Mouse (Mus musculus): ENCODE measurements around the gene Ap1s3.

The Ap1s3 gene

DNA sequence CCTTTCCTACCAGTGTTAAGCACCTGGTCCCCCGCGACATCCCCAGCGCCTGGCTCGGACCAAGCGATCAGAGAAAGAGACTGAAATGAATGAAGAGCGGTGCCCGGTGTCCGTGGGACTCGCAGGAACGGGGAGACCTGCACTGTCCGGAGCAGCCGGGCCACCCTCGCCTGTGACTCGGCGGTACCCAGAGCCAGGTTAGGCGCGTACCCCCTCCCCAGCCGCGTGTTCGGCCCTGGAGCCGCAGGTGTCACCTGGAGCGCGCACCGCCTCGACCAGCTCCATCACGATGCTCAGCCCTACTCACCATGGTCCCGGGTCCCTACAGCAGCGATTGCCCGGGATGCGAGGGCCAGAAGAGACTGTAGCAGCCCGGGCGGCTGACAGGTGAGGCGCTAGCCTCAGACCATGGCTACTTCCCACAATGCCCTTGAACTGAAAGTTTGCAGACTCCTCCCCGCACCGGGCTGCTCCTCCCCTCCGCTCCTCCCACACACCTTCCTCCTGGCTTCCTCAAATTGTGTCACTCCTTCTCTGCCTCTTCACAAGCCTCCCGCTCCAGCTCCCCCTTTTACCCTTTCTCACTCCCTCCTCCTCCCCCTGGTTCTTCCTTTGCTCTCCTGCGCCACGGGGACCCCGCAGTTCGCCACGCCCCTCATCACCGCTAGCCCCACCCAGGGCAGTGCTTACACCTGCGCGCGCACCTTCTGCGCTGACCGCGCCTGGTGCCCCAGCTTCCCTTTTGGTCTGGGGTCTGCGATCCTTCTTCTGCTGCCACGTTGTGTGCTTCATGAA is at the start of gene Ap1s3:
Gene Ap1s3, minus strand, starts transcription at position 430 of the 795 bp plus-strand sequence.
- Histone ChIP-seq H3K36me3 (ENCODE audit: insufficient read depth, low read length) (no peaks in the 10 kb centered on the region), H3K4me3 (replicated peaks; ENCODE audit: low read length) (peak within 1 kb of the TSS; percentile 80), H3K4me1 (replicated peaks; ENCODE audit: low read depth, low read length) (no peaks in the 10 kb centered on the region; the same call in 1 of the 2 replicates), H3K27me3 (ENCODE audit: insufficient read depth, low read length) (peaks cover 17% of the 10 kb centered on the region), H3K9me3 (ENCODE audit: low read length) (peaks cover 54% of the 10 kb centered on the region)
- TF ChIP-seq POU5F1 (IDR thresholded peaks at IDR 0.05; ENCODE audit: borderline replicate concordance, low read length) = no peak
- no peak for TF ChIP-seq NANOG (IDR thresholded peaks at IDR 0.05; ENCODE audit: borderline replicate concordance, low read length)
- TF ChIP-seq CTCF (conservative IDR thresholded peaks at IDR 0.05; ENCODE audit: low read length) = no peak

DNA sequence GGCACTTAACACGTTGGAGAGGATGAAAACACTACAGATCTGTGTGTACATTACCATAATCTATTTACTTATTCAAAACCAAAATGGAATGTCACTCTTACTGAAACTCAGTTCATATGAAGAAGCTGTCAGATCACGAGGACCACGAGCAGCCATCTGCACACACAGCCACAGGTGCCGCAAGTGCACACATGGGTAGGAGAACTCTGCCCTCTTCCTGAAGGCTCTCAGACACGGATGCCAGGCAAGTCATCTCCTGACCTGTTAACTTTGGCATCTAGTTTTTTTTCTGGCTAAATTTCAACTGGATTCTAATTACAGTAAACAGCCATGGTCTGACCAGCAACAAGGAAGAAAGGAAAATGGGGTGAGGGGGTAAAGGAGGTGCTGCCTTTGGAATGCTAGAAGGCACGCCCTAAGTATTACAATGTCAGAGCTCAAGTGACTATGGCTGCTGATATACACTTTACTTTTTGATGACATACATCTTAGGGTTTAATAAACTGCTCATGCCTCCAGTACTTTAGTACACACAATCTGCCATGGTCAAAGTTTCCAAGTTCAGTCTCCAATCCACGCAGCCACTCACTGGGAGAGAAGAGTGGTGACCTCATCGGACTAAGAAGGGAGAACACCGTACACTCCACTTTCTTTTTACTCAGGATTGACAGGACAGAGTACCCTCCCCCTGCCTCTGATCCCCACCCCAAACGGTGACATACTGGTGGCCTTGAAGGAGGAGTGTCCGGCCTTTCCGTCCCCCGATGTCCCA is 42.6 kb upstream of the Ap1s3 start:
- no peaks in the 10 kb centered on the region for H3K27me3 ChIP-seq (ENCODE audit: insufficient read depth, low read length)
- TF ChIP-seq NANOG (IDR thresholded peaks at IDR 0.05; ENCODE audit: borderline replicate concordance, low read length) (no peak), POU5F1 (IDR thresholded peaks at IDR 0.05; ENCODE audit: borderline replicate concordance, low read length) (no peak), CTCF (conservative IDR thresholded peaks at IDR 0.05; ENCODE audit: low read length) (no peak)
- no peaks in the 10 kb centered on the region for H3K4me1 ChIP-seq (replicated peaks; ENCODE audit: low read depth, low read length)
- H3K4me3 ChIP-seq (replicated peaks; ENCODE audit: low read length) = no peak overlapping the region
- H3K9me3 ChIP-seq (ENCODE audit: low read length) = no peaks in the 10 kb centered on the region
- H3K36me3 ChIP-seq (ENCODE audit: insufficient read depth, low read length) = peaks cover 49% of the 10 kb centered on the region

DNA sequence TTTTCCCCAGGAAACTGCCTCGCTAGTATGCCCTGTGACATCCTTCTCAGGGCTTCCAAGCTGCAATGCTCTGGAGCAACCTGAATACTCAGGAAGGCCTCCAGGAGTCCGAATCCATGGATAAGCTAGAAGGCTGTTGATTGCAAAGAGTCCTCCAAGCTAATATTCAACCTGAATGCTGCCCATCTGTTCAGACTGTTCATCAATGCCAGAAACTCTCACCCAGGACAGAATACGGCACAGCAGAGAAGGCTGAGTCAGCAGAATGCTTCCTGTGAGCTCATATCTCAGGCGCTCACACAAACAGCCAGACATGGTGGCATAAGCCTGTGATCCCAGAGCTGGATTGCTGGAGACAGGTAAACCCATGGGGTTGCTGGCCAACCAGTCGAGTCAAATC is 41.3 kb upstream of the Ap1s3 start:
- no peaks in the 10 kb centered on the region for H3K4me1 ChIP-seq (replicated peaks; ENCODE audit: low read depth, low read length)
- H3K27me3 ChIP-seq (ENCODE audit: insufficient read depth, low read length) = no peaks in the 10 kb centered on the region
- no peak overlapping the region for H3K4me3 ChIP-seq (replicated peaks; ENCODE audit: low read length)
- peaks cover 54% of the 10 kb centered on the region for H3K36me3 ChIP-seq (ENCODE audit: insufficient read depth, low read length)
- no peak for TF ChIP-seq CTCF (conservative IDR thresholded peaks at IDR 0.05; ENCODE audit: low read length)
- TF ChIP-seq NANOG (IDR thresholded peaks at IDR 0.05; ENCODE audit: borderline replicate concordance, low read length) = no peak
- no peaks in the 10 kb centered on the region for H3K9me3 ChIP-seq (ENCODE audit: low read length)

DNA sequence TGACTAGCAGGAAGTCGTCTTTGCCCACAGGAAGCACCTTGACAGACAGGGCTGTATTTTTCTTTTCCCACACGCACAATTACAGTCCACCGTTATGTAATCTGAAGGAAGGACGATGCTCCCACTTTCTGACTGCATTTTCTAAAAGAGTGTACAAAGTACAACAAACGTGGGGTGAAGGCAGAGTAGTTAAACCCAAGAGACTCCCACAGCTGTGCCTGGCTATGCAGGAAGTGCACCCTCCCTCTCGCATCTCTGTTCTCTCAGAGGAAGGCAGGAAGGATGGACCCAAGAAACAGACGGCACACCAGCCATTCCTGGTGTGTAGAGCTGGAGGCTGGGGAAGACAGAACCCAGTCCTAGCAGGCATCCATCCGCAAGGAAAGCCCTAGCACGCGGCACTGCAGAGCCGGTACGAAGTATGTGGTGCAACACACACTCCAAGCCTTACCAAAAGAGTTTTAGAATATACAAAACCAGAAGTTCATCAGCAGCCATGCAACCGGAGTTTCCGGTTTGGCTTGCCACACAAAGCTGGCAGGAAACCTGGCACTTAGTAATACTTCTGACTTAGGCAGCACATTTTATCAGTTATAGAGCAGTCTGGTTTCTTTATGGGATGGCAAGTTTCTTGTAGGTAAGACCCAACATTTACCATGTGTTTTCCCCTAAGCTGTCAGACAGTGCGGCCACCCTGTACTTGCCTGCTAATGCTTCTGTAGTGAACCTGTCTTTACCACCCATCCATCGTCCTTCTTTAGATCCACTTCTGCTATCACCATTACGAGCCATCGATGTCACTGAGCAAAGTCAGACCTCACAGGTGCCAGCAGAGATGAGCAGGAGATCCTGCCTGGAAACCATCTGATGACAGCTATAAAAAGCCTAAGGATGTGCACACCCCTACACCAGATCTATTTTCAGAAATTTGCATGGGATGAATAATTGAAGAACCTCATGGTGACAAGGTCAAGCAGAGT is 39.7 kb upstream of the Ap1s3 start:
- TF ChIP-seq CTCF (conservative IDR thresholded peaks at IDR 0.05; ENCODE audit: low read length) = no peak
- TF ChIP-seq POU5F1 (IDR thresholded peaks at IDR 0.05; ENCODE audit: borderline replicate concordance, low read length) = no peak
- no peak for TF ChIP-seq NANOG (IDR thresholded peaks at IDR 0.05; ENCODE audit: borderline replicate concordance, low read length)
- Histone ChIP-seq H3K36me3 (ENCODE audit: insufficient read depth, low read length) (peaks cover 66% of the 10 kb centered on the region), H3K4me3 (replicated peaks; ENCODE audit: low read length) (no peak overlapping the region), H3K4me1 (replicated peaks; ENCODE audit: low read depth, low read length) (no peaks in the 10 kb centered on the region), H3K9me3 (ENCODE audit: low read length) (no peaks in the 10 kb centered on the region), H3K27me3 (ENCODE audit: insufficient read depth, low read length) (no peaks in the 10 kb centered on the region)

DNA sequence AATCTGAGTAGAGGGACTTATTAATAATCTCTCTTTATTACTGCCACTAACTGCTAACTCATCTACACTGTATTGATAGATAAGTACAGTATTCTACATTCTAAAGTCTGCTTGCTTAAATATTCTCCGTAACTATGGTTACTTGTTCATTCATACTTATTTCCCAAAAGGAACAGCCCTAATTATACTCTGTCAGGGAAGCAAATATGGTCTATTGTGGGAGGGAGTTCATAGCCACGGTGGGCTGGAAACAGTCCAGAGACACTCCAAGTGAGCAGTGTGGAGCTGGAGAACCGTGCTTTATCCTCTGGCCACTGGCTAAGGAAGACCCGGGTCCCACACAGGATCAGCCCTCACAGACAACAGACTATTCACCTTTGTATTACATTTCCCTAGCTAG is 38.9 kb upstream of the Ap1s3 start:
- Histone ChIP-seq H3K4me3 (replicated peaks; ENCODE audit: low read length) (no peak overlapping the region), H3K4me1 (replicated peaks; ENCODE audit: low read depth, low read length) (no peaks in the 10 kb centered on the region), H3K27me3 (ENCODE audit: insufficient read depth, low read length) (no peaks in the 10 kb centered on the region), H3K36me3 (ENCODE audit: insufficient read depth, low read length) (peaks cover 73% of the 10 kb centered on the region), H3K9me3 (ENCODE audit: low read length) (no peaks in the 10 kb centered on the region)
- TF ChIP-seq CTCF (conservative IDR thresholded peaks at IDR 0.05; ENCODE audit: low read length) (no peak), NANOG (IDR thresholded peaks at IDR 0.05; ENCODE audit: borderline replicate concordance, low read length) (no peak), POU5F1 (IDR thresholded peaks at IDR 0.05; ENCODE audit: borderline replicate concordance, low read length) (no peak)

DNA sequence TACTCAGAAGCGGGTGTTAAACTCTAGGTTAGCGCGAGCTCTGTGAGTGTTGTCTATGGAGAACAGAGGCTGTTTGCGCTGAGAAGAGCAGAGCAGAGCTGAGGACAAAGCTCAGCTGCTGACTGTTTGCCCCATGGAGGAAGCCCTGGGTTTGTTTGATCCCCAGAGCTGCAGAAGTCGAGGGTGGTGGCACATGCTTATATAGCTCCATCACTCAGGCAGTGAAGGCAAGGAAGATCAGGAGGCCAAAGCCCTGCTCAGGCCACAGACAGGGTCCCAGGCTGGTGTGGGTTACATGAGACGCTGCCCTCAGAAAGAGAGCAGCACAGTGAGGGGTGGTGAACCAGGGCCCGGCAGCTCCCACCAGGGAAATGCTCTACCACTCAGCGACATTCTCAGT is 38.4 kb upstream of the Ap1s3 start:
- H3K27me3 ChIP-seq (ENCODE audit: insufficient read depth, low read length) = no peaks in the 10 kb centered on the region
- H3K36me3 ChIP-seq (ENCODE audit: insufficient read depth, low read length) = peaks cover 76% of the 10 kb centered on the region
- TF ChIP-seq CTCF (conservative IDR thresholded peaks at IDR 0.05; ENCODE audit: low read length) (no peak), POU5F1 (IDR thresholded peaks at IDR 0.05; ENCODE audit: borderline replicate concordance, low read length) (no peak), NANOG (IDR thresholded peaks at IDR 0.05; ENCODE audit: borderline replicate concordance, low read length) (no peak)
- H3K4me1 ChIP-seq (replicated peaks; ENCODE audit: low read depth, low read length) = no peaks in the 10 kb centered on the region
- no peak overlapping the region for H3K4me3 ChIP-seq (replicated peaks; ENCODE audit: low read length)
- no peaks in the 10 kb centered on the region for H3K9me3 ChIP-seq (ENCODE audit: low read length)

DNA sequence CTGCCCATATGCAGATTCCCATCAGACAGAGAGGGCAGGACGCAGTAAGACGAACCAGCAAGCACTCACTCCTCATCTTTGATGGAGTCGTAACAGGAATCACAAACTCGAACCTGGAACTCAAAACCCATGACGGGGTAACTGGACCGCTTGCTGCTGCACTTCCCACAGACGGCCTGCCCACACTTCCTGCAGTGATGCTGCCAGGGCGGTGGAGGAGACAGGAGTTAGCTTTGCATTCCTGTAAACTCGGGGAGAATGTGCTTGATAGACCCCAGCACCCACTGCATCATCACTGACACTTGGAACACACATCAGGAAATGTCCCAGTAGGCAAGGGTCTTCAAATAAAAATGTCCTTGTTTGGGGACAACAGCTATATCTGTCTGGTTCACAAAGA is 35.6 kb upstream of the Ap1s3 start:
- no peak overlapping the region for H3K4me3 ChIP-seq (replicated peaks; ENCODE audit: low read length)
- no peaks in the 10 kb centered on the region for H3K27me3 ChIP-seq (ENCODE audit: insufficient read depth, low read length)
- TF ChIP-seq CTCF (conservative IDR thresholded peaks at IDR 0.05; ENCODE audit: low read length) (no peak), POU5F1 (IDR thresholded peaks at IDR 0.05; ENCODE audit: borderline replicate concordance, low read length) (no peak), NANOG (IDR thresholded peaks at IDR 0.05; ENCODE audit: borderline replicate concordance, low read length) (no peak)
- H3K4me1 ChIP-seq (replicated peaks; ENCODE audit: low read depth, low read length) = no peaks in the 10 kb centered on the region
- H3K9me3 ChIP-seq (ENCODE audit: low read length) = no peaks in the 10 kb centered on the region
- H3K36me3 ChIP-seq (ENCODE audit: insufficient read depth, low read length) = peaks cover 64% of the 10 kb centered on the region

DNA sequence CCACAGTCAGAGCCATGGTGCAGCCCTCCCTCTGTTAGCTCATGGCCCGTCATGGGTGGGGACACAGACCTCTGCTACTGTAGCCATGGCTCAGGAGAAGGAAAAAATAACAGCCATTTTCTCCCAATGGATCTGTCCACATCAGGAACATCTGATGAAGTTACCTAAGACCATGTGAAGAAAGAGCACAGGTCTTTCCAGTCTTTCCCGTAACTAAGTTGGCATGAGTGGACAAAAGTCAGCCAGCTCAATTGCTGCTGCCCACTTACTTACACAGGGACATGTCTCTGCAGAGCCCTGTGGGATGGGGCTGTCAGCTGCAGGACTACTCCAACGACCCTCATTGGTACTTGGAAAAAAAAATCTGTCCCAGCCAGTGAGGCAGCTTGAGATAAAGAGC is 34.9 kb upstream of the Ap1s3 start:
- Histone ChIP-seq H3K27me3 (ENCODE audit: insufficient read depth, low read length) (no peaks in the 10 kb centered on the region), H3K9me3 (ENCODE audit: low read length) (no peaks in the 10 kb centered on the region)

More for the DNA sequence above, 34.9 kb upstream of the Ap1s3 start:
- Histone ChIP-seq H3K4me3 (replicated peaks; ENCODE audit: low read length) (no peak overlapping the region), H3K36me3 (ENCODE audit: insufficient read depth, low read length) (peaks cover 60% of the 10 kb centered on the region), H3K4me1 (replicated peaks; ENCODE audit: low read depth, low read length) (no peaks in the 10 kb centered on the region)
- TF ChIP-seq POU5F1 (IDR thresholded peaks at IDR 0.05; ENCODE audit: borderline replicate concordance, low read length) = no peak
- TF ChIP-seq CTCF (conservative IDR thresholded peaks at IDR 0.05; ENCODE audit: low read length) = no peak
- no peak for TF ChIP-seq NANOG (IDR thresholded peaks at IDR 0.05; ENCODE audit: borderline replicate concordance, low read length)

Data from E14TG2a.4 (cell line).